Mouse (Mus musculus) brain, embryonic 14.5 days (tissue): ENCODE measurements around the gene Ddx6.

Experiments
- CTCF ChIP-seq: fragments of 200-500 bp; IDR thresholded peaks from 2 replicates; pipeline ENCODE4 v1.5.1; 2012; ENCODE audit warnings: inconsistent platforms, mild to moderate bottlenecking, moderate library complexity, borderline replicate concordance; ENCODE audit not compliant: insufficient read depth, insufficient read length; ENCODE audit errors: extremely low read depth
- POLR2A ChIP-seq: fragments of 200-500 bp; IDR thresholded peaks from 2 replicates; pipeline ENCODE4 v1.6.1; 2012; ENCODE audit warnings: mild to moderate bottlenecking, inconsistent platforms, borderline replicate concordance; ENCODE audit not compliant: poor library complexity, insufficient read depth, insufficient read length, severe bottlenecking; ENCODE audit errors: extremely low read depth

DNA sequence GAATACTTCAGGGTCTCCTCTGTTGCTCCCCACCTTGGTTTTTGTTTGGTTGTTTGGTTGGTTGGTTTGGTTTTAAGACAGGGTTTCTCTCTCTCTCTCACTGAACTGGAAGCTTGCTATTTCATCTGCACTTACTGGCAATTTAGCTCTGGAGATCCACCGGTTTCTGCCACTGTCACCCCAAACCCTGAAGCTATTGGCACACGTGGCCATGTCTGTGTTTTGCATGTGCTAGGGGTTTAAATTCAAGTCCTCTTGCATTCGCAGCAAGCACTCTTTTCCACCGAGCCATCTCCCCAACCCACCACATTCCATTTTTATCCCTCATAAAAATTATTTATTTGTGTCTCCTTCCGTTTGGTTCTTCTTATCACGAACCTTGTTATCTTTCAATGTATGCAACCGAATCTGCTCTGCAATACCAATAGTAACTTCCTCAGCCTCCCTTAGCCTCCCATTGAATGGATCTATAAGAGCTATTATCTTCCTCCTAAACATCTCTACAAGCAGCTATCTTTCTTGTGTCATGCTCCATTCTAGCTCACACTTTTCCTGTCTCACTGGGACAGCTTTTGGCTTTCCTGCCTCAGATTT lies 13.0 kb upstream of the Ddx6 start:
- TF ChIP-seq CTCF (no peak), POLR2A (no peak)
